Mouse (Mus musculus) CH12.LX (cell line): ENCODE results near the gene Zbtb49. TPM values are rescaled to one million over a fixed set of nuclear protein-coding genes. Genes with fewer than 3 reads are reported as not detected.

ENCODE experiments used
- DNase-seq: peaks from one replicate; pipeline ENCODE4 v3.0.0-alpha.2; 2013; ENCODE audit errors: extremely low read depth
- H3K27ac ChIP-seq: 2 replicates; pipeline ENCODE4 v1.5.1; 2012; ENCODE audit warnings: low read depth, mild to moderate bottlenecking, control low read depth, moderate library complexity; ENCODE audit not compliant: insufficient read depth
- H3K27me3 ChIP-seq: replicated peaks from 2 replicates; pipeline ENCODE3; 2012; ENCODE audit warnings: inconsistent platforms
- H3K36me3 ChIP-seq, 2 experiments: replicated peaks in 1 of 2; 2 replicates each; pipeline versions ENCODE3 to v1.6.1; 2012; ENCODE audit warnings: inconsistent platforms in 1 of 2, low read length in 1 of 2, mild to moderate bottlenecking in 1 of 2, mixed read lengths in 1 of 2, moderate library complexity in 1 of 2; ENCODE audit not compliant: control insufficient read depth in 1 of 2, insufficient read depth in 1 of 2
- H3K4me1 ChIP-seq, 2 experiments: 2 replicates each; pipeline ENCODE4 v1.6.1; 2012; ENCODE audit warnings: inconsistent platforms in 1 of 2, moderate library complexity in 1 of 2; ENCODE audit not compliant: insufficient read depth in 2 of 2, control insufficient read depth in 1 of 2
- H3K4me2 ChIP-seq: 2 replicates; pipeline ENCODE4 v1.6.1; 2012; ENCODE audit warnings: low read depth, mild to moderate bottlenecking, control low read depth; ENCODE audit not compliant: poor library complexity, insufficient read depth, severe bottlenecking
- H3K4me3 ChIP-seq, 3 experiments: fragments of 150-350 bp in 1 of 3; sonication (generic) in 1 of 3; replicated peaks in 1 of 3; 2 replicates each; pipeline versions ENCODE3 to v1.5.1; 2011 to 2012; ENCODE audit warnings: low read depth in 2 of 3, low read length in 2 of 3, mild to moderate bottlenecking in 2 of 3, moderate library complexity in 2 of 3, control low read depth in 1 of 3, improper control_type of control experiment in 1 of 3, inconsistent platforms in 1 of 3, mixed read lengths in 1 of 3; ENCODE audit not compliant: poor library complexity in 1 of 3
- H3K79me2 ChIP-seq: replicated peaks from 2 replicates; pipeline ENCODE4 v1.6.1; 2012; ENCODE audit warnings: mild to moderate bottlenecking, moderate library complexity; ENCODE audit not compliant: control insufficient read depth, poor library complexity, insufficient read depth, severe bottlenecking; ENCODE audit errors: extremely low read depth
- H3K9ac ChIP-seq: 2 replicates; pipeline ENCODE4 v1.6.1; 2012; ENCODE audit warnings: low read depth, mild to moderate bottlenecking, control low read depth, moderate library complexity; ENCODE audit not compliant: insufficient read depth
- H3K9me3 ChIP-seq: replicated peaks from 2 replicates; pipeline ENCODE3; 2012; ENCODE audit warnings: low read length, inconsistent platforms, mixed read lengths
- CHD1 ChIP-seq: IDR thresholded peaks from 2 replicates; pipeline ENCODE4 v1.6.1; 2012; ENCODE audit warnings: low read depth, low read length, improper control_type of control experiment, inconsistent platforms
- CTCF ChIP-seq, 2 experiments: IDR thresholded peaks in 1 of 2; conservative IDR thresholded peaks in 1 of 2; 2 replicates each; pipeline ENCODE4 v1.5.1; 2011 to 2012; ENCODE audit warnings: low read depth in 2 of 2, low read length in 2 of 2, improper control_type of control experiment in 1 of 2, inconsistent platforms in 1 of 2, mild to moderate bottlenecking in 1 of 2, moderate library complexity in 1 of 2
- ETS1 ChIP-seq: conservative IDR thresholded peaks from 2 replicates; pipeline ENCODE4 v1.6.1; 2012; ENCODE audit warnings: low read depth, mild to moderate bottlenecking, inconsistent platforms, low read length, improper control_type of control experiment, moderate library complexity
- GABPA ChIP-seq: IDR thresholded peaks from 2 replicates; pipeline ENCODE4 v1.6.1; 2012; ENCODE audit warnings: low read depth, low read length, improper control_type of control experiment, inconsistent platforms; ENCODE audit not compliant: insufficient replicate concordance
- IRF4 ChIP-seq: IDR thresholded peaks from 2 replicates; pipeline ENCODE4 v1.6.1; 2014; ENCODE audit warnings: low read depth, mild to moderate bottlenecking, inconsistent platforms, low read length, improper control_type of control experiment
- JUN ChIP-seq: IDR thresholded peaks from 2 replicates; pipeline ENCODE4 v1.6.1; 2011; ENCODE audit warnings: low read depth, mild to moderate bottlenecking, low read length, improper control_type of control experiment, moderate library complexity; ENCODE audit not compliant: insufficient read depth
- JUND ChIP-seq: conservative IDR thresholded peaks from 2 replicates; pipeline ENCODE4 v1.6.1; 2011; ENCODE audit warnings: low read depth, low read length, improper control_type of control experiment
- KAT2A ChIP-seq: IDR thresholded peaks from 2 replicates; pipeline ENCODE4 v1.6.1; 2012; ENCODE audit warnings: low read length, improper control_type of control experiment, inconsistent platforms; ENCODE audit not compliant: insufficient replicate concordance
- MAFK ChIP-seq: IDR thresholded peaks from 2 replicates; pipeline ENCODE4 v1.6.1; 2011; ENCODE audit warnings: low read length, improper control_type of control experiment; ENCODE audit not compliant: insufficient replicate concordance
- MAX ChIP-seq: IDR thresholded peaks from 2 replicates; pipeline ENCODE4 v1.6.1; 2011; ENCODE audit warnings: low read length, improper control_type of control experiment
- RAD21 ChIP-seq: IDR thresholded peaks from 2 replicates; pipeline ENCODE4 v1.6.1; 2011; ENCODE audit warnings: low read depth, mild to moderate bottlenecking, low read length, improper control_type of control experiment, moderate library complexity
- SMC3 ChIP-seq: IDR thresholded peaks from 2 replicates; pipeline ENCODE4 v1.6.1; 2011; ENCODE audit warnings: low read depth, low read length, improper control_type of control experiment
- TCF12 ChIP-seq: IDR thresholded peaks from 2 replicates; pipeline ENCODE4 v1.6.1; 2014; ENCODE audit warnings: low read depth, mild to moderate bottlenecking, inconsistent platforms, low read length, improper control_type of control experiment
- UBTF ChIP-seq: IDR thresholded peaks from 2 replicates; pipeline ENCODE4 v1.6.1; 2012; ENCODE audit warnings: low read depth, mild to moderate bottlenecking, inconsistent platforms, low read length, improper control_type of control experiment, moderate library complexity
- dilution Hi-C: fragments of 300-500 bp; cut with MboI; formaldehyde crosslinking; loops from 2 replicates; pipeline ENCODE4 v1.14.3; 2020; ENCODE audit warnings: low sequenced_read_pairs; ENCODE audit not compliant: extremely low pct_unique_long_range_greater_than_20kb, extremely low pct_ligation_motif_present
- in situ Hi-C: fragments of 300-500 bp; cut with MboI; formaldehyde crosslinking; loops from 3 replicates; pipeline ENCODE4 v1.14.3; 2019; ENCODE audit warnings: low sequenced_read_pairs, low pct_ligation_motif_present, low pct_unique_long_range_greater_than_20kb, mixed read lengths
- polyA plus RNA-seq: library from polyadenylated mRNA; unstranded; fragments of >175 nt; gene quantifications from 2 replicates; pipeline ENCODE4 v1.2.1, GENCODE M21; 2012; ENCODE audit warnings: low read depth; ENCODE audit not compliant: insufficient read length
- total RNA-seq, 2 experiments: library from RNA; depleted of rRNA; stranded (reverse); fragments of 300-350 nt in 1 of 2; fragments of >200 nt in 1 of 2; gene quantifications; 2 replicates each; pipeline ENCODE4 v1.2.3; 2012 to 2014

Gene Zbtb49
- total and polyA plus RNA-seq, 3 experiments = 4.7 to 8.2 (median 4.9) TPM

DNA sequence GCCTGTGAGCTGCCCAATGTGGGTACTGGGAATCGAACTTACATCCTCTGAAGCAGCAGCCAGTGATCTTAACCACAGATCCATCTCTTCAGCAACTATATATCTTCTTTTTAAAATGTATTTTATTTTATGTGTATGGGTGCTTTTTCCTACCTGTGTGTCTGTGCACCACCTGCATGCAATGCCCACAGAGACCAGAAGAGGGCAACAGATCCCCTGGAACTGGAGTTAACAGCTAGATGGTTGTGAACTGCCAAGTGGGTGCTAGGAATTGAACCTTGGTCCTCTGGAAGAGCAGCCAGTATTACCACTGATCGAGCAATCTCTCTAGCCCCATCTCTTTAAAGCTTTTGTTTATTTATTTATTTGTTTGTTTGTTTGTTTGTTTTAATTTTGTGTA, 16.4 kb upstream of the Zbtb49 start:
- DNase-seq = no peak
- H3K79me2 ChIP-seq = no peaks in the 10 kb centered on the region
- dilution Hi-C loops (no loop called here), in situ Hi-C loops (no loop called here)
- TF ChIP-seq RAD21 (peak; percentile 18), IRF4 (no peak), CTCF (conservative IDR thresholded peaks at IDR 0.05 in 1 of 2, IDR thresholded peaks at IDR 0.05 in 1 of 2; ENCODE audit: low read depth in 2 of 2, low read length in 2 of 2) (peak; percentile 28 to 49; a peak in 3 of 4 replicates)
- H3K36me3 ChIP-seq = peaks cover 36 to 53% of the 10 kb centered on the region in 2 experiments
- no peak overlapping the region for H3K4me3 ChIP-seq
- no peak overlapping the region for H3K4me2 ChIP-seq
- no peaks in the 10 kb centered on the region for H3K27me3 ChIP-seq
- no peak overlapping the region for H3K27ac ChIP-seq
- H3K9ac ChIP-seq = no peak overlapping the region
- H3K4me1 ChIP-seq = no peaks in the 10 kb centered on the region
- H3K9me3 ChIP-seq = no peaks in the 10 kb centered on the region

DNA sequence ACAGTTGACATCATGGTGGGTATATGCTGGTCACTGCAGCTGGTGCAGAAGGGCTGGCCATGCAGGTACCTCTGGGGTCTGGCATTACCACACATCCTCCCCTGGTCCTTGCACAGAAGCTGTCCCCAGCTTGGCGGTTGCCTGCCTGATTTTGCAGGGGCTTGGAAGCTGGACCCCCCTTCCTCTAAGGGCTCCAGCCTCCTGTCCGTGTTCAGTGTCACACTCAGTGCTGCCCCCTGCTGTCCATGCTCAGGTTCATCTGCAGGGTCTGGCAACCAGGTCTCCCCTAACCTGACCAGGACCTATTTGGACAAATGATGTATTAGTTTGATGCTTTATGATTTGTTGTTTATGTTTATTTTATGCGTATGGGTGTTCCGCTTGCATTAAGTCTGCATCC, 15.2 kb upstream of the Zbtb49 start:
- in situ Hi-C loops (no loop called here), dilution Hi-C loops (no loop called here)
- no peaks in the 10 kb centered on the region for H3K4me1 ChIP-seq
- H3K79me2 ChIP-seq = no peaks in the 10 kb centered on the region
- no peak overlapping the region; the same call in 1 of the 2 replicates for H3K27ac ChIP-seq
- DNase-seq = peak; percentile 55
- H3K4me2 ChIP-seq = no peak overlapping the region
- H3K9me3 ChIP-seq = no peaks in the 10 kb centered on the region
- TF ChIP-seq UBTF (no peak), CTCF (conservative IDR thresholded peaks at IDR 0.05 in 1 of 2, IDR thresholded peaks at IDR 0.05 in 1 of 2; ENCODE audit: low read depth in 2 of 2, low read length in 2 of 2) (peak; percentile 42 to 61; a peak in 3 of 4 replicates), GABPA (no peak), JUND (no peak), CHD1 (no peak), TCF12 (no peak), SMC3 (peak; percentile 14; the same call in 1 of the 2 replicates), MAFK (no peak)
- H3K9ac ChIP-seq = no peak overlapping the region
- no peak overlapping the region for H3K4me3 ChIP-seq
- no peaks in the 10 kb centered on the region for H3K27me3 ChIP-seq
- H3K36me3 ChIP-seq = peaks cover 46 to 65% of the 10 kb centered on the region in 2 experiments

GRCm38 (mm10) chr5:38219771-38220307, 418 bp downstream of the Zbtb49 start:
- peaks cover 31% of the 10 kb centered on the region for H3K79me2 ChIP-seq
- in situ Hi-C loops (no loop called here), dilution Hi-C loops (no loop called here)
- peaks cover 21 to 58% of the 10 kb centered on the region in 2 experiments for H3K36me3 ChIP-seq
- H3K4me1 ChIP-seq = peaks cover 3 to 42% of the 10 kb centered on the region in 2 experiments
- no peaks in the 10 kb centered on the region for H3K9me3 ChIP-seq
- TF ChIP-seq KAT2A = no peak
- no peak for TF ChIP-seq GABPA
- no peak for TF ChIP-seq MAX
- TF ChIP-seq JUN = no peak
- TF ChIP-seq ETS1 = no peak
- peak overlapping the region; percentile 90 to 94 (median 90) for H3K4me3 ChIP-seq
- DNase-seq = peak; percentile 30
- no peaks in the 10 kb centered on the region for H3K27me3 ChIP-seq
- H3K9ac ChIP-seq = peak overlapping the region; percentile 84
- no peak overlapping the region; the same call in 1 of the 2 replicates for H3K27ac ChIP-seq
- H3K4me2 ChIP-seq = peak overlapping the region; percentile 78
